Mouse (Mus musculus): ENCODE results near the gene Nicn1.

GRCm38 (mm10) chr9:108318462-108318861 lies 28.2 kb downstream of the Nicn1 start:
- no peak for TF ChIP-seq CTCF (IDR thresholded peaks at IDR 0.05; ENCODE audit: low read depth)
- no peak for TF ChIP-seq EP300 (IDR thresholded peaks at IDR 0.05; ENCODE audit: low read depth)
